Mouse (Mus musculus) forebrain, embryonic 10.5 days (tissue): ENCODE measurements around the gene Gm7714. TPM values are rescaled to one million over a fixed set of nuclear protein-coding genes. Genes with fewer than 3 reads are reported as not detected.
"Not testable (repeated sequence)": the region's sequence is repeated elsewhere in the genome, so short reads cannot be mapped to it uniquely, and the experiment has no call there.

Experiments used
- DNase-seq: peaks from one replicate; pipeline ENCODE4 v3.0.0-alpha.2; 2017; ENCODE audit warnings: low spot score; ENCODE audit errors: extremely low spot score
- H3K27ac ChIP-seq: fragments of 300-500 bp; sonication (generic); 2 replicates; pipeline ENCODE4 v1.5.1; 2016; ENCODE audit warnings: mild to moderate bottlenecking
- H3K27me3 ChIP-seq: fragments of 300-500 bp; sonication (generic); 2 replicates; pipeline ENCODE4 v1.6.1; 2016; ENCODE audit warnings: mild to moderate bottlenecking; ENCODE audit not compliant: poor library complexity, severe bottlenecking
- H3K36me3 ChIP-seq: fragments of 300-500 bp; sonication (generic); replicated peaks from 2 replicates; pipeline ENCODE4 v1.6.1; 2016; ENCODE audit warnings: mild to moderate bottlenecking, moderate library complexity
- H3K4me1 ChIP-seq: fragments of 300-500 bp; sonication (generic); 2 replicates; pipeline ENCODE4 v1.6.1; 2016
- H3K4me3 ChIP-seq: fragments of 300-500 bp; sonication (generic); 2 replicates; pipeline ENCODE4 v1.5.1; 2016; ENCODE audit warnings: mild to moderate bottlenecking, moderate library complexity
- H3K9me3 ChIP-seq: fragments of 300-500 bp; sonication (generic); 2 replicates; pipeline ENCODE4 v1.6.1; 2016; ENCODE audit warnings: mild to moderate bottlenecking, moderate library complexity
- WGBS: fragments of 180-500 bp; shearing (Covaris S2); methylation state at CpG from one replicate; pipeline ENCODE4 v1.1.7; 2016; 5-methylcytosine and 5-hydroxymethylcytosine counted together
- polyA plus RNA-seq: library from polyadenylated mRNA; unstranded; fragments of >200 nt; fragmentation: Nextera tagmentation; extraction: Ambion mirVana; gene quantifications from 2 replicates; pipeline ENCODE4 v1.2.1, GENCODE M21; 2016

The Gm7714 gene
- not detected in 2 replicates for polyA plus RNA-seq

DNA sequence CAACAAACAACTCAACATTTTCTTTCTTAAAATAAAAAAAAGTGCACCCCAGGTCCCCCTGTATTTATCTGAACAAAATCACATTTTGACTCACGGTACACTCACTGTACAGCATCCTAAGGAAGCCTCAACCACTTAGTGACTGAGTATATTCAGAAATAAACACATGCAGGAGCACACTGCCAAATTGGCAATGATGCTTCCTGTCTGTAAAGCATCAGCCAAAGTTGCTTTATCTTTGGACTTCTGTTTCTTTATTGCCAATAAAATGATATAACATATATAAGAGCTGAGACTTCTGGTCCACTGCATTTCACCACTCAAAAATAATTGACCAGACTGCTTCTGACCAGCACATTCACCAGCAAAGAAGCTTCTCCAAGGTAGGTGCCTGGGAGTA, at the start of gene Gm7714:
Gene Gm7714 (plus strand): TSS at position 301 of the 400 bp plus-strand sequence.
- Histone ChIP-seq H3K4me3 (no peak within 1 kb of the TSS), H3K36me3 (no peaks in the 10 kb centered on the region), H3K9me3 (no peaks in the 10 kb centered on the region), H3K27ac (no peak within 1 kb of the TSS), H3K4me1 (no peaks in the 10 kb centered on the region), H3K27me3 (no peaks in the 10 kb centered on the region)
- WGBS = 98% methylated on average over 1 of the region's 1 CpGs
- no peak for DNase-seq

GRCm38 (mm10) chr5:88256475-88256874, 12.2 kb upstream of the Gm7714 start:
- Histone ChIP-seq H3K27me3 (no peaks in the 10 kb centered on the region), H3K9me3 (no peaks in the 10 kb centered on the region), H3K27ac (no peak overlapping the region), H3K36me3 (no peaks in the 10 kb centered on the region), H3K4me1 (no peaks in the 10 kb centered on the region), H3K4me3 (no peak overlapping the region)
- 96% methylated on average over 1 of the region's 1 CpGs for WGBS
- no peak for DNase-seq

GRCm38 (mm10) chr5:88311307-88311706, 42.6 kb downstream of the Gm7714 start:
- 66% methylated on average over 3 of the region's 3 CpGs for WGBS
- H3K4me3 ChIP-seq, DNase-seq, H3K9me3 ChIP-seq, H3K27ac ChIP-seq, H3K4me1 ChIP-seq, H3K36me3 ChIP-seq, H3K27me3 ChIP-seq: not testable (repeated sequence)

DNA sequence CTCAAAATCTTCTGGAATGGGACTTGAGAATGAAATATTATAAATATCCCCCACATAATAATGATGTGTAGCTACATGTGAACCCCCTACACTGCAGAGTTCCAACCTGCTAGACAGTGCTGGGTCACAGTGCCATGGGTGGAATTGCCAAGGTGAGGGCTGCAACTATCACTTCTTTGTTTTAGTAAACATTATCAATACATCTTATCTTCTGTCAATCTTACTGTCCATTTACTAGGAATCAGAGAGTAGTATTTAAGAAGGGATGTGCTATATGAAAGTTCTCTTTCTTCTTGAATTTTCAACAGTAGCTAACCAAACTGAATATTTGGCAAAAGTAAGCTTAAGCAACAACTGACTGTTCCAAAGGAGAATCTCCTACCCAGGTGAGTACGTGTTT, 48.3 kb downstream of the Gm7714 start, which contains the start of gene Prol1:
Gene Prol1 (plus strand): TSS at position 301 of the 400 bp plus-strand sequence.
- H3K4me3 ChIP-seq = no peak within 1 kb of the TSS
- H3K27ac ChIP-seq = no peak within 1 kb of the TSS
- no peak for DNase-seq
- 89% methylated on average over 1 of the region's 1 CpGs for WGBS
- H3K36me3 ChIP-seq = no peaks in the 10 kb centered on the region
- H3K27me3 ChIP-seq = no peaks in the 10 kb centered on the region
- no peaks in the 10 kb centered on the region for H3K4me1 ChIP-seq
- no peaks in the 10 kb centered on the region for H3K9me3 ChIP-seq

Other genes with a start within 250 kb of the Gm7714 start
- not detected in 2 replicates for gene Smr2, start 182.4 kb upstream of the Gm7714 start, polyA plus RNA-seq
- not detected in 2 replicates for gene Gm11116, start 157.4 kb upstream of the Gm7714 start, polyA plus RNA-seq
- not detected in 2 replicates for gene Gm11115, start 114.8 kb upstream of the Gm7714 start, polyA plus RNA-seq
- not detected in 2 replicates for gene Prol1, start 48.4 kb downstream of the Gm7714 start, polyA plus RNA-seq
- gene Amtn, start 107.2 kb downstream of the Gm7714 start, polyA plus RNA-seq = not detected in 2 replicates
- 0.16 TPM in 1 of 2 replicates, not detected in the other for gene Ambn, start 187.1 kb downstream of the Gm7714 start, polyA plus RNA-seq
- not detected in 2 replicates for gene Enam, start 219.1 kb downstream of the Gm7714 start, polyA plus RNA-seq